Mouse (Mus musculus) hematopoietic multipotent progenitor cell, adult 10-12 weeks (in vitro differentiated cells): ENCODE data around the gene Gpx6. TPM values are rescaled to one million over a fixed set of nuclear protein-coding genes. Genes with fewer than 3 reads are reported as not detected.

ENCODE experiments used
- polyA plus RNA-seq: library from polyadenylated mRNA; stranded (reverse); fragments of >175 nt; gene quantifications from 2 replicates; pipeline ENCODE4 v1.2.3, GENCODE M21; 2012; ENCODE audit warnings: low replicate concordance

Gene Gpx6
- not detected in 2 replicates for polyA plus RNA-seq

DNA sequence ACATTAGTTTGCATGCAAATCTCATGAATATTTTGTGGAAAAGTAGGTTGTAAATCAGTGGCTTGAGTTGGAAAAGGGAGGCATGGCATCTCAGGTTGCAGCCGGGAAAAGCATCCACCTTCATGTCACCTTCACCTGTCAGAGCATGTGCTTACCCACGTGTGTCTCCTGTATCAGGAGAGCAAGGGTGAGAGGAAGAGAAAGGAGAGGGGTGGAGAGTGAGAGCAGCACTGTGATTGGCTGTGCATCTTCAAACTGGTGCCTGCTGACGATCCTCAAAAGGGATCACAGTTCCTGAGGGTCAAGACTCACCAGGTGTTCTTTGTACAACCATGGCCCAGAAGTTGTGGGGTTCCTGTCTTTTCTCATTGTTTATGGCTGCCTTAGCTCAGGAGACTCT lies at the start of gene Gpx6:
Gene Gpx6, plus strand, starts transcription at position 200 of the 400 bp plus-strand sequence.

GRCm38 (mm10) chr13:21292631-21293030 lies 19.3 kb upstream of the Gpx6 start, which contains the start of gene Gpx5:
Gene Gpx5 (minus strand): TSS chr13:21292731.

DNA sequence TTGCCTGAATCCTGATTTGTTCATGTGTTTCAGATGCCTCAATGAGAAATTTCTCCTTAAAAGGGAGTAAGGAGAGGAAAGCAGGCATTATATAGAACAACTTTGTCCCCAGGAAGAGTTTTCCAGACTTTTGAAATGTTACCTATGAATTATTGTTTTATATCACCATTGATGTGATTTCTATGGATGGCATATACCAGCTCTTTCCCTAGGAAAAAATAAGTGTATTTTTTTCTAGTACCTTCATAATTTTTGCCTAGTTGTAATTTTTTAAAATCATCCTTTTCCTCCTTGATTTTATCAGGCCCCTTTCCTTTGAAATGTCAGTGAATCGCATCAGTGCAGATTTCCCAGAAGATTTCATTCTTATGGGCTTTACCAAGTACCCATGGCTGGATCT lies 34.7 kb downstream of the Gpx6 start, which contains the start of gene Olfr1367:
Gene Olfr1367, plus strand, starts transcription at position 301 of the 400 bp plus-strand sequence.

DNA sequence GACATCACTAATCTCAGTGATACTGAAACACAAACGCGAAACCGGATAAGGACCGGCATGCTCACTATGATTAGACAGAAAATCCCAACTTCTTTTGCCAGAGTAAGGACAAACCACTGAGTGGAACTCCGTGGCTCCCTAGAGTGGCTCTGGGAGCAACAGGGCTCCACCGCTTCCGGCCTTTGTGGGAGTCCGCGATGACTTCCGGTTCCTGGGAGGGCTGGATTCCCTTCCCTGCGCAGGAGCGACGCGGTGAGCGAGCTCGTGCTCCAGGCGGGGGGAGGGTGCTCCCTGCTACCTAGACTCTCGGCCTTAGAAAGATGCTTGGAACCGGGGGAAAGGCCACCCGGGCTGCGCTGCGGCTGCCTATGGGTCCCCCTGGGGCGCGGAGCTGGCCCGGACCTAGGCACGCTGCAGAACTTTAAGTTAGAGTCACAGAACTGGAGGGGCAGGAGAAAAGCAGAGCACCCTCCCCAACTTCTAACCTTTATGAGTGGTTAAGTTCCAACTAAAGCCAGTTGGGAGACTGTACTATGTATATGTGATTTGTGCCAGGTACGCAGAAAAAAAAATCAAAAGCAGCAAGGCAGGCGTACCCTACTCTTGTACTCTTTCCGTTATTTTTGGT lies 50.8 kb downstream of the Gpx6 start, which contains the start of gene Zscan12:
Gene Zscan12, plus strand, starts transcription at position 200 of the 628 bp plus-strand sequence.

Other genes with a start within 250 kb of the Gpx6 start
- gene Olfr1370, start 237.2 kb upstream of the Gpx6 start, polyA plus RNA-seq: not detected in 2 replicates
- not detected in 2 replicates for gene Olfr1369-ps1, start 200.6 kb upstream of the Gpx6 start, polyA plus RNA-seq
- gene Olfr263, start 182.5 kb upstream of the Gpx6 start, polyA plus RNA-seq: not detected in 2 replicates
- gene Olfr1368, start 166.3 kb upstream of the Gpx6 start, polyA plus RNA-seq: not detected in 2 replicates
- gene Trim27, start 132.7 kb upstream of the Gpx6 start, polyA plus RNA-seq: 49.7 and 116 TPM in 2 replicates
- gene Gpx5, start 19.4 kb upstream of the Gpx6 start, polyA plus RNA-seq: not detected in 2 replicates
- not detected in 2 replicates for gene Olfr1367, start 34.8 kb downstream of the Gpx6 start, polyA plus RNA-seq
- gene Zscan12, start 50.7 kb downstream of the Gpx6 start, polyA plus RNA-seq: 0.94 and 0.97 TPM in 2 replicates
- gene Zkscan3, start 90.6 kb downstream of the Gpx6 start, polyA plus RNA-seq: 6.9 and 8.3 TPM in 2 replicates
- 0.19 TPM in 1 of 2 replicates, not detected in the other for gene Pgbd1, start 128.9 kb downstream of the Gpx6 start, polyA plus RNA-seq
- gene Zscan26, start 141.6 kb downstream of the Gpx6 start, polyA plus RNA-seq: 7.6 and 8.1 TPM in 2 replicates
- gene Nkapl, start 156.4 kb downstream of the Gpx6 start, polyA plus RNA-seq: 0.65 and 1.1 TPM in 2 replicates
- gene Zkscan4, start 166.8 kb downstream of the Gpx6 start, polyA plus RNA-seq: 0.07 TPM in 1 of 2 replicates, not detected in the other
- gene Gm10065, start 167.3 kb downstream of the Gpx6 start, polyA plus RNA-seq: not detected in 2 replicates
- 0.21 and 0.27 TPM in 2 replicates for gene AK157302, start 183.1 kb downstream of the Gpx6 start, polyA plus RNA-seq
- 5.8 and 7.5 TPM in 2 replicates for gene Gm11273, start 189.3 kb downstream of the Gpx6 start, polyA plus RNA-seq
- 3.4 and 5.8 TPM in 2 replicates for gene Zkscan8, start 219.0 kb downstream of the Gpx6 start, polyA plus RNA-seq
- gene Olfr1366, start 230.7 kb downstream of the Gpx6 start, polyA plus RNA-seq: not detected in 2 replicates
- not detected in 2 replicates for gene Olfr1535, start 247.8 kb downstream of the Gpx6 start, polyA plus RNA-seq